Mouse (Mus musculus) heart, embryonic 16.5 days (tissue): ENCODE data around the gene D16Ertd472e. TPM values are rescaled to one million over a fixed set of nuclear protein-coding genes. Genes with fewer than 3 reads are reported as not detected.

Experiments
- ATAC-seq: fragments of 200-750 bp; cut with Nextera tagmentation; replicated peaks from 2 replicates; pipeline ENCODE4 v1.8.0; 2017; ENCODE audit warnings: moderate number of reproducible peaks; ENCODE audit not compliant: insufficient read depth, low FRiP score; ENCODE audit errors: extremely low read depth
- H3K27ac ChIP-seq: fragments of 300-500 bp; sonication (generic); 2 replicates; pipeline ENCODE4 v1.5.1; 2014; ENCODE audit warnings: mild to moderate bottlenecking, low read length, control low read depth, moderate library complexity
- H3K27me3 ChIP-seq: fragments of 300-500 bp; sonication (generic); 2 replicates; pipeline ENCODE4 v1.6.1; 2014; ENCODE audit warnings: low read length, mixed read lengths; ENCODE audit not compliant: control insufficient read depth, insufficient read depth
- H3K36me3 ChIP-seq: fragments of 300-500 bp; sonication (generic); 2 replicates; pipeline ENCODE4 v1.6.1; 2014; ENCODE audit not compliant: control insufficient read depth, insufficient read depth
- H3K4me1 ChIP-seq: fragments of 300-500 bp; sonication (generic); 2 replicates; pipeline ENCODE4 v1.6.1; 2014; ENCODE audit warnings: low read length, mixed read lengths; ENCODE audit not compliant: control insufficient read depth, insufficient read depth
- H3K4me2 ChIP-seq: fragments of 300-500 bp; sonication (generic); 2 replicates; pipeline ENCODE4 v1.6.1; 2014; ENCODE audit warnings: low read depth, mild to moderate bottlenecking, control low read depth, low read length
- H3K4me3 ChIP-seq: fragments of 300-500 bp; sonication (generic); 2 replicates; pipeline ENCODE4 v1.5.1; 2014; ENCODE audit warnings: mild to moderate bottlenecking, control low read depth, low read length
- H3K9ac ChIP-seq: fragments of 300-500 bp; sonication (generic); 2 replicates; pipeline ENCODE4 v1.6.1; 2014; ENCODE audit warnings: low read length, control low read depth
- H3K9me3 ChIP-seq: fragments of 300-500 bp; sonication (generic); replicated peaks from 2 replicates; pipeline ENCODE4 v1.6.1; 2016; ENCODE audit warnings: low read length; ENCODE audit not compliant: control insufficient read depth
- whole genome bisulfite sequencing: fragments of 180-500 bp; shearing (Covaris S2); extraction: QIAGEN DNeasy Blood & Tissue Kit; methylation state at CpG from one replicate; pipeline ENCODE4 v1.1.7; 2014; 5-methylcytosine and 5-hydroxymethylcytosine counted together
- polyA plus RNA-seq: library from polyadenylated mRNA; unstranded; fragments of >200 nt; fragmentation: Nextera tagmentation; extraction: Ambion mirVana; gene quantifications from 2 replicates; pipeline ENCODE4 v1.2.1, GENCODE M21; 2015

The D16Ertd472e gene
- 7.6 and 9.6 TPM in 2 replicates for polyA plus RNA-seq

GRCm38 (mm10) chr16:78576478-78577084, at the start of gene D16Ertd472e:
Gene D16Ertd472e, minus strand, starts transcription at chr16:78576708.
- Histone ChIP-seq H3K4me2 (peak within 1 kb of the TSS; percentile 85), H3K27me3 (no peaks in the 10 kb centered on the region), H3K9ac (peak within 1 kb of the TSS; percentile 90), H3K27ac (peak within 1 kb of the TSS; percentile 92), H3K4me3 (peak within 1 kb of the TSS; percentile 85), H3K9me3 (no peaks in the 10 kb centered on the region), H3K4me1 (peaks cover 6% of the 10 kb centered on the region; the same call in 1 of the 2 replicates), H3K36me3 (no peaks in the 10 kb centered on the region)
- ATAC-seq, result peak; percentile 97
- WGBS, result under 1% methylated on average over 67 of the region's 70 CpGs

DNA sequence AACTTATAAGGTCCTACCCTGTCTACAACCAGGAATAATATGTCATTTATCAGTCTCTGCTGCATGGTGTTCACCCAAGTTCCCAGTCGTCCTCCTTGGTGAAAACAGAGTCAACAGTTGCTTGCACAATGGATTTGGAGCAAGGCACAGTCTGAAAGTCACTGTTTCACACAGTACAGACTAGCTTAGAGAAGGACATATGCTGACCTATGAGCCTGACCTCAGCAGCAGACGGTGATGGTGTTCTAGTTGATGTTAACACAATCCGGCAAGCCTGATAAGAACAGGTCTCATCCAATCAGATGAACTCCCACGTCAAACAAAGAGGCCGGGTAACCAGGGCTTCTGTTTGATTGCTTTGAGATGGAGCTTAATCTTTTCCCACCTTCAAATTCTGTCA, 46.2 kb upstream of the D16Ertd472e start:
- H3K4me3 ChIP-seq, result no peak overlapping the region
- H3K27ac ChIP-seq, result no peak overlapping the region
- H3K9ac ChIP-seq, result no peak overlapping the region
- H3K27me3 ChIP-seq, result no peaks in the 10 kb centered on the region
- no peak for ATAC-seq
- no peaks in the 10 kb centered on the region for H3K4me1 ChIP-seq
- H3K36me3 ChIP-seq, result no peaks in the 10 kb centered on the region
- H3K9me3 ChIP-seq, result no peaks in the 10 kb centered on the region
- WGBS, result 40% methylated on average over 5 of the region's 5 CpGs
- H3K4me2 ChIP-seq, result no peak overlapping the region

GRCm38 (mm10) chr16:78619386-78619785, 42.9 kb upstream of the D16Ertd472e start:
- H3K27ac ChIP-seq, result no peak overlapping the region

GRCm38 (mm10) chr16:78617757-78618532, 41.4 kb upstream of the D16Ertd472e start:
- H3K4me1 ChIP-seq, result no peaks in the 10 kb centered on the region
- no peak for ATAC-seq
- no peaks in the 10 kb centered on the region for H3K27me3 ChIP-seq
- no peaks in the 10 kb centered on the region for H3K9me3 ChIP-seq
- H3K36me3 ChIP-seq, result no peaks in the 10 kb centered on the region
- no peak overlapping the region for H3K4me2 ChIP-seq
- H3K9ac ChIP-seq, result no peak overlapping the region
- no peak overlapping the region for H3K27ac ChIP-seq
- WGBS, result 85% methylated on average over 11 of the region's 11 CpGs
- no peak overlapping the region for H3K4me3 ChIP-seq

More at GRCm38 (mm10) chr16:78619386-78619785, 42.9 kb upstream of the D16Ertd472e start:
- 39% methylated on average over 5 of the region's 5 CpGs for WGBS
- H3K9ac ChIP-seq, result no peak overlapping the region
- H3K27me3 ChIP-seq, result no peaks in the 10 kb centered on the region
- H3K9me3 ChIP-seq, result no peaks in the 10 kb centered on the region
- no peaks in the 10 kb centered on the region for H3K36me3 ChIP-seq
- no peak overlapping the region for H3K4me3 ChIP-seq
- ATAC-seq, result no peak
- H3K4me2 ChIP-seq, result no peak overlapping the region
- H3K4me1 ChIP-seq, result no peaks in the 10 kb centered on the region

DNA sequence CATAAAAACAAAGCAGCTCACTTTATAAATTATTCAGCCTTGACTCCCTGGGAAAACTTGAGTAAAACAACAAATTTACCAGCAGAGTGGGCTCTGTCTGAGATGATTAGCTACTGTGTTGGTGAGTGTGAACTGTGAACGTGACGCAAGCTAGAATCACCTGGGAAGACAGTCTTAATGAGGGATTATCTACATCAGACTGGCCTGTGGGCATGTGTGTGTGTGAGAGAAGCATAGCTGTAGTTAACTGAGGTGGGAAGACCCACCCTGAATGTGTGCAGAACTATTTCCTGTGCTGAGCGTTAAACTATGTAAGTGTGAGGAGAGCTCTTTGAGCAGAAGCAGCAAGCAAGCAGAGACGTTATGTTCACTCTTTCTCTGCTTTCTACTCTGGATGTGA, 29.7 kb upstream of the D16Ertd472e start:
- no peak overlapping the region for H3K9ac ChIP-seq
- no peak for ATAC-seq
- no peaks in the 10 kb centered on the region; the same call in 1 of the 2 replicates for H3K9me3 ChIP-seq
- H3K4me2 ChIP-seq, result no peak overlapping the region
- H3K27ac ChIP-seq, result no peak overlapping the region
- no peaks in the 10 kb centered on the region for H3K4me1 ChIP-seq
- no peaks in the 10 kb centered on the region for H3K27me3 ChIP-seq
- H3K4me3 ChIP-seq, result no peak overlapping the region
- H3K36me3 ChIP-seq, result no peaks in the 10 kb centered on the region
- WGBS, result 57% methylated on average over 4 of the region's 4 CpGs

DNA sequence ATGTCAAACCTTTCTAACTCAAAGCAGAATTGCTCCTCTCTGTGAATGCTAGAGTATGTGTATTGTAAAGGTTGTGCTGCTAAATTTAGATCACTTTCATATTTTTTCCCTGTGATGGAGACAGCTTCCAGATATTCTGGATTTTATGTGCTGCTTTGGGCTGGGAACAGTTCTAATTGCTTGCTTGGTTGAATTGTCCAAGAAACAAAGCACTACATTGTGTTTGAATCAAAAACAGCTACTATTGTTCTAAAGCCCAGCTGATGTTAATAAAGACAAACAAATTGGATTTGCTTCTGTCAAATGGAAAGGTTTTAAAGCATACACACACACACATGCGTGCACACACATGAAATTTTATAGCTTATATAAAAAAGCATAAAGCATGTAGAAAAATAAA, 22.4 kb upstream of the D16Ertd472e start:
- ATAC-seq, result no peak
- Histone ChIP-seq H3K9me3 (no peaks in the 10 kb centered on the region; the same call in 1 of the 2 replicates), H3K27ac (no peak overlapping the region), H3K4me3 (no peak overlapping the region), H3K4me2 (no peak overlapping the region), H3K27me3 (no peaks in the 10 kb centered on the region), H3K4me1 (no peaks in the 10 kb centered on the region), H3K36me3 (no peaks in the 10 kb centered on the region), H3K9ac (no peak overlapping the region)
- 91% methylated on average over 1 of the region's 1 CpGs for WGBS

DNA sequence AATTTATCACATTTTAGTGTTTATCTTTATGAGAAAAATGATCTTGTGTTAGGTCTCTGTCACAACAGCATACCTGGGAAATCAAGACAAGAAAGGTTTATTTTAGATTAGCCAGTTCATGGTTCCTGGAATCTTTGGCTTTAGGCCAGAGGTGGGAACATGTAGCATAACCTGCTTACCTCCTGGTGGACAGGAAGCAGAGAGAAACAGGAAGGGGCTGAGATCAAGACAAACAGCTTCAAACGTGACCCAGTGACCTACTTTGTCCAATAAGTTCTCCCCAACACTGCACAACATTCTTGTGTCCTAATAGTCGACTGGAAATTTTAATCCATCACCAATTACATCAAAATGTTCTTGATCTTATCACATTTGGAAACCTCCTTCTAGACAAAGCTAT, 19.9 kb upstream of the D16Ertd472e start:
- H3K27ac ChIP-seq, result no peak overlapping the region
- no peaks in the 10 kb centered on the region for H3K4me1 ChIP-seq
- no peak overlapping the region for H3K4me2 ChIP-seq
- no peaks in the 10 kb centered on the region for H3K27me3 ChIP-seq
- no peaks in the 10 kb centered on the region for H3K9me3 ChIP-seq
- no peaks in the 10 kb centered on the region for H3K36me3 ChIP-seq
- no peak for ATAC-seq
- 47% methylated on average over 2 of the region's 2 CpGs for WGBS
- no peak overlapping the region for H3K4me3 ChIP-seq
- no peak overlapping the region for H3K9ac ChIP-seq

- ATAC-seq, result no peak
- Histone ChIP-seq H3K27ac (no peak overlapping the region), H3K9me3 (no peaks in the 10 kb centered on the region), H3K27me3 (no peaks in the 10 kb centered on the region), H3K4me3 (no peak overlapping the region), H3K4me1 (no peaks in the 10 kb centered on the region), H3K4me2 (no peak overlapping the region), H3K9ac (no peak overlapping the region), H3K36me3 (no peaks in the 10 kb centered on the region)
- 85% methylated on average over 7 of the region's 7 CpGs for WGBS
Measured at GRCm38 (mm10) chr16:78595821-78596220, 19.3 kb upstream of the D16Ertd472e start.

GRCm38 (mm10) chr16:78594154-78594553, 17.6 kb upstream of the D16Ertd472e start:
- Histone ChIP-seq H3K9me3 (no peaks in the 10 kb centered on the region), H3K36me3 (no peaks in the 10 kb centered on the region), H3K4me2 (no peak overlapping the region), H3K9ac (no peak overlapping the region), H3K4me1 (no peaks in the 10 kb centered on the region), H3K4me3 (no peak overlapping the region), H3K27me3 (no peaks in the 10 kb centered on the region), H3K27ac (no peak overlapping the region)
- WGBS, result 63% methylated on average over 3 of the region's 3 CpGs
- no peak for ATAC-seq
